Mouse (Mus musculus): ENCODE measurements around the gene Rab40c. TPM values are rescaled to one million over a fixed set of nuclear protein-coding genes. Genes with fewer than 3 reads are reported as not detected.

The Rab40c gene
- polyA plus RNA-seq, 1 experiment = 40.7 TPM

- WGBS = 93% methylated on average over 7 of the region's 7 CpGs
- DNase-seq (ENCODE audit: low read depth, low spot score) = no peak
Measured at GRCm38 (mm10) chr17:25835301-25835700, 84.2 kb downstream of the Rab40c start.

- WGBS = 52% methylated on average over 12 of the region's 12 CpGs
- DNase-seq (ENCODE audit: low read depth, low spot score) = no peak
Measured at GRCm38 (mm10) chr17:25834595-25835222, 84.8 kb downstream of the Rab40c start.

GRCm38 (mm10) chr17:25833961-25834594, 85.4 kb downstream of the Rab40c start:
- WGBS = 11% methylated on average over 6 of the region's 6 CpGs
- DNase-seq (ENCODE audit: low read depth, low spot score) = no peak

GRCm38 (mm10) chr17:25833291-25833663, 86.2 kb downstream of the Rab40c start, which contains the start of gene Stub1:
Gene Stub1 (minus strand): TSS chr17:25833404.
- under 1% methylated on average over 24 of the region's 24 CpGs for WGBS
- DNase-seq (ENCODE audit: low read depth, low spot score) = peak; percentile 85

- WGBS = under 1% methylated on average over 77 of the region's 77 CpGs
- DNase-seq (ENCODE audit: low read depth, low spot score) = peak; percentile 94
Measured at GRCm38 (mm10) chr17:25832436-25833290, 86.9 kb downstream of the Rab40c start.

Other genes starting within 250 kb of the Rab40c start
- gene Gng13, start 202.6 kb downstream of the Rab40c start, polyA plus RNA-seq (2012; rRNA removed) = 0.23 and 0.37 TPM in 2 replicates
- gene Chtf18, start 192.3 kb downstream of the Rab40c start, polyA plus RNA-seq (2012; rRNA removed) = 18.4 and 20.4 TPM in 2 replicates
- 22.1 and 22.9 TPM in 2 replicates for gene Rpusd1, start 192.1 kb downstream of the Rab40c start, polyA plus RNA-seq (2012; rRNA removed)
- gene Mslnl, start 183.7 kb downstream of the Rab40c start, polyA plus RNA-seq (2012; rRNA removed) = 0.24 and 0.26 TPM in 2 replicates
- 4.8 and 8.4 TPM in 2 replicates for gene Msln, start 165.3 kb downstream of the Rab40c start, polyA plus RNA-seq (2012; rRNA removed)
- 19.6 and 30.2 TPM in 2 replicates for gene Narfl, start 146.0 kb downstream of the Rab40c start, polyA plus RNA-seq (2012; rRNA removed)
- 24.0 and 26.6 TPM in 2 replicates for gene Haghl, start 134.1 kb downstream of the Rab40c start, polyA plus RNA-seq (2012; rRNA removed)
- 0.04 TPM in 1 of 2 replicates, not detected in the other for gene Ccdc78, start 133.1 kb downstream of the Rab40c start, polyA plus RNA-seq (2012; rRNA removed)
- gene Fam173a, start 126.8 kb downstream of the Rab40c start, polyA plus RNA-seq (2012; rRNA removed) = 91.8 and 108 TPM in 2 replicates
- gene AC134908.4, start 124.1 kb downstream of the Rab40c start, polyA plus RNA-seq (2012; rRNA removed) = 1.3 TPM in 1 of 2 replicates, not detected in the other
- gene Metrn, start 122.6 kb downstream of the Rab40c start, polyA plus RNA-seq (2012; rRNA removed) = 20.9 and 26.5 TPM in 2 replicates
- 1.6 and 2.1 TPM in 2 replicates for gene Fbxl16, start 110.6 kb downstream of the Rab40c start, polyA plus RNA-seq (2012; rRNA removed)
- gene Wdr24, start 96.1 kb downstream of the Rab40c start, polyA plus RNA-seq (2012; rRNA removed) = 30.4 and 39.6 TPM in 2 replicates
- gene Jmjd8, start 90.9 kb downstream of the Rab40c start, polyA plus RNA-seq (2012; rRNA removed) = 48.8 and 54.5 TPM in 2 replicates
- gene Stub1, start 86.3 kb downstream of the Rab40c start, polyA plus RNA-seq (2012; rRNA removed) = 155 and 157 TPM in 2 replicates
- gene Rhbdl1, start 82.4 kb downstream of the Rab40c start, polyA plus RNA-seq (2012; rRNA removed) = 4.1 and 4.6 TPM in 2 replicates
- 22.2 and 32.3 TPM in 2 replicates for gene Gm20683, start 78.0 kb downstream of the Rab40c start, polyA plus RNA-seq (2012; rRNA removed)
- gene Rhot2, start 74.9 kb downstream of the Rab40c start, polyA plus RNA-seq (2012; rRNA removed) = 59.9 and 83.1 TPM in 2 replicates
- gene Wdr90, start 58.2 kb downstream of the Rab40c start, polyA plus RNA-seq (2012; rRNA removed) = 18.6 and 19.8 TPM in 2 replicates
- 39.8 and 49.0 TPM in 2 replicates for gene Mcrip2, start 51.0 kb downstream of the Rab40c start, polyA plus RNA-seq (2012; rRNA removed)
- gene Mettl26, start 44.7 kb downstream of the Rab40c start, polyA plus RNA-seq (2012; rRNA removed) = 78.7 and 115 TPM in 2 replicates
- 0.78 and 1.0 TPM in 2 replicates for gene Wfikkn1, start 38.9 kb downstream of the Rab40c start, polyA plus RNA-seq (2012; rRNA removed)
- 73.7 and 90.3 TPM in 2 replicates for gene Pigq, start 25.2 kb upstream of the Rab40c start, polyA plus RNA-seq (2012; rRNA removed)
- not detected in 2 replicates for gene Nhlrc4, start 25.2 kb upstream of the Rab40c start, polyA plus RNA-seq (2012; rRNA removed)
- gene A930017K11Rik, start 32.8 kb upstream of the Rab40c start, polyA plus RNA-seq (2012; rRNA removed) = not detected in 2 replicates
- gene Capn15, start 66.1 kb upstream of the Rab40c start, polyA plus RNA-seq (2012; rRNA removed) = 26.1 and 44.5 TPM in 2 replicates
- gene Rab11fip3, start 149.8 kb upstream of the Rab40c start, polyA plus RNA-seq (2012; rRNA removed) = 41.3 and 65.7 TPM in 2 replicates
- 25.1 and 39.0 TPM in 2 replicates for gene Decr2, start 170.6 kb upstream of the Rab40c start, polyA plus RNA-seq (2012; rRNA removed)
- gene Nme4, start 175.9 kb upstream of the Rab40c start, polyA plus RNA-seq (2012; rRNA removed) = 14.1 and 14.5 TPM in 2 replicates
- gene Tmem8, start 193.6 kb upstream of the Rab40c start, polyA plus RNA-seq (2012; rRNA removed) = 222 and 309 TPM in 2 replicates
- 96.4 and 99.2 TPM in 2 replicates for gene Mrpl28, start 203.8 kb upstream of the Rab40c start, polyA plus RNA-seq (2012; rRNA removed)
- 16.4 and 17.6 TPM in 2 replicates for gene Axin1, start 219.0 kb upstream of the Rab40c start, polyA plus RNA-seq (2012; rRNA removed)

Measured in large intestine, adult 2 months (tissue).